Mouse (Mus musculus) embryonic facial prominence, embryonic 14.5 days (tissue): Measurements from ENCODE around the gene Ssbp3. TPM values are rescaled to one million over a fixed set of nuclear protein-coding genes. Genes with fewer than 3 reads are reported as not detected.

Source experiments
- ATAC-seq: fragments of 200-750 bp; cut with Nextera tagmentation; 2 replicates; pipeline ENCODE4 v1.8.0; 2017; ENCODE audit warnings: low read depth, moderate number of reproducible peaks, moderate TSS enrichment
- DNase-seq: peaks from one replicate; pipeline ENCODE4 v3.0.0-alpha.2; 2015; ENCODE audit warnings: low spot score
- H3K27ac ChIP-seq: fragments of 300-500 bp; sonication (generic); replicated peaks from 2 replicates; pipeline ENCODE4 v1.5.1; 2014; ENCODE audit warnings: low read depth, mild to moderate bottlenecking, low read length, moderate library complexity
- H3K27me3 ChIP-seq: fragments of 300-500 bp; sonication (generic); replicated peaks from 2 replicates; pipeline ENCODE4 v1.6.1; 2014; ENCODE audit warnings: low read length; ENCODE audit not compliant: control insufficient read depth, insufficient read depth
- H3K36me3 ChIP-seq: fragments of 300-500 bp; sonication (generic); 2 replicates; pipeline ENCODE4 v1.6.1; 2014; ENCODE audit warnings: low read length, mixed read lengths; ENCODE audit not compliant: control insufficient read depth, insufficient read depth
- H3K4me1 ChIP-seq: fragments of 300-500 bp; sonication (generic); 2 replicates; pipeline ENCODE4 v1.6.1; 2014; ENCODE audit warnings: antibody characterized with exemption, low read length; ENCODE audit not compliant: control insufficient read depth, insufficient read depth
- H3K4me2 ChIP-seq: fragments of 300-500 bp; sonication (generic); 2 replicates; pipeline ENCODE4 v1.6.1; 2014; ENCODE audit warnings: low read depth, mild to moderate bottlenecking, low read length, moderate library complexity, mixed read lengths
- H3K4me3 ChIP-seq: fragments of 300-500 bp; sonication (generic); 2 replicates; pipeline ENCODE4 v1.5.1; 2014; ENCODE audit warnings: low read depth, mild to moderate bottlenecking, low read length
- H3K9ac ChIP-seq: fragments of 300-500 bp; sonication (generic); 2 replicates; pipeline ENCODE4 v1.6.1; 2014; ENCODE audit warnings: low read depth, mild to moderate bottlenecking, low read length, moderate library complexity, mixed read lengths
- H3K9me3 ChIP-seq: fragments of 300-500 bp; sonication (generic); 2 replicates; pipeline ENCODE4 v1.6.1; 2016; ENCODE audit warnings: low read length; ENCODE audit not compliant: control insufficient read depth
- WGBS: fragments of 180-500 bp; shearing (Covaris S2); extraction: QIAGEN DNeasy Blood & Tissue Kit; methylation state at CpG from one replicate; pipeline ENCODE4 v1.1.7; 2014; 5-methylcytosine and 5-hydroxymethylcytosine counted together
- polyA plus RNA-seq: library from polyadenylated mRNA; unstranded; fragments of >200 nt; fragmentation: Nextera tagmentation; extraction: Ambion mirVana; gene quantifications from 2 replicates; pipeline ENCODE4 v1.2.1, GENCODE M21; 2014

Ssbp3 gene
- polyA plus RNA-seq, 1 experiment from 2014 or later, result 72.9 TPM

- Histone ChIP-seq H3K4me1 (peaks cover 52% of the 10 kb centered on the region), H3K4me2 (peak overlapping the region; percentile 85)
- ATAC-seq, result peak; percentile 89
These were observed 823 bp downstream of the Ssbp3 start for GRCm38 (mm10) chr4:106911246-106911801.

GRCm38 (mm10) chr4:106911951-106912688, 1.6 kb downstream of the Ssbp3 start:
- peak; percentile 45 for DNase-seq
- H3K9ac ChIP-seq, result peak overlapping the region; percentile 98

More at GRCm38 (mm10) chr4:106911246-106911801, 823 bp downstream of the Ssbp3 start:
- no peaks in the 10 kb centered on the region for H3K27me3 ChIP-seq
- peak overlapping the region; percentile 99 for H3K27ac ChIP-seq
- H3K9ac ChIP-seq, result peak overlapping the region; percentile 98
- H3K9me3 ChIP-seq, result no peaks in the 10 kb centered on the region
- H3K36me3 ChIP-seq, result peaks cover 32% of the 10 kb centered on the region
- 1% methylated on average over 13 of the region's 89 CpGs for WGBS
- peak; percentile 97 for DNase-seq
- peak overlapping the region; percentile 98 for H3K4me3 ChIP-seq

GRCm38 (mm10) chr4:106912689-106913041, 2.2 kb downstream of the Ssbp3 start:
- H3K4me3 ChIP-seq, result peak overlapping the region; percentile 98
- H3K4me2 ChIP-seq, result peak overlapping the region; percentile 85
- H3K4me1 ChIP-seq, result peaks cover 46% of the 10 kb centered on the region
- peaks cover 45% of the 10 kb centered on the region for H3K36me3 ChIP-seq
- H3K9ac ChIP-seq, result peak overlapping the region; percentile 98
- 0% methylated on average over 6 of the region's 6 CpGs for WGBS
- H3K27ac ChIP-seq, result peak overlapping the region; percentile 99; the same call in 1 of the 2 replicates
- no peak for ATAC-seq
- no peaks in the 10 kb centered on the region for H3K27me3 ChIP-seq
- no peaks in the 10 kb centered on the region for H3K9me3 ChIP-seq
- no peak for DNase-seq

More at GRCm38 (mm10) chr4:106911951-106912688, 1.6 kb downstream of the Ssbp3 start:
- Histone ChIP-seq H3K4me3 (peak overlapping the region; percentile 98), H3K27me3 (no peaks in the 10 kb centered on the region), H3K36me3 (peaks cover 39% of the 10 kb centered on the region), H3K9me3 (no peaks in the 10 kb centered on the region), H3K4me1 (peaks cover 52% of the 10 kb centered on the region), H3K27ac (peak overlapping the region; percentile 99), H3K4me2 (peak overlapping the region; percentile 85)
- 0% methylated on average over 26 of the region's 73 CpGs for WGBS
- no peak for ATAC-seq

- Histone ChIP-seq H3K9me3 (no peaks in the 10 kb centered on the region), H3K4me1 (peaks cover 38% of the 10 kb centered on the region), H3K27ac (peak overlapping the region; percentile 99; the same call in 1 of the 2 replicates), H3K9ac (peak overlapping the region; percentile 98), H3K4me2 (peak overlapping the region; percentile 85), H3K4me3 (peak overlapping the region; percentile 98), H3K27me3 (no peaks in the 10 kb centered on the region), H3K36me3 (peaks cover 54% of the 10 kb centered on the region)
- 10% methylated on average over 9 of the region's 9 CpGs for WGBS
- no peak for ATAC-seq
- DNase-seq, result no peak
These were observed 3.0 kb downstream of the Ssbp3 start for GRCm38 (mm10) chr4:106913411-106914049.

- H3K4me3 ChIP-seq, result no peak overlapping the region
- no peaks in the 10 kb centered on the region for H3K27me3 ChIP-seq
- H3K4me2 ChIP-seq, result peak overlapping the region; percentile 85; the same call in 1 of the 2 replicates
- no peak overlapping the region for H3K27ac ChIP-seq
- peak overlapping the region; percentile 32; the same call in 1 of the 2 replicates for H3K9ac ChIP-seq
- peaks cover 24% of the 10 kb centered on the region for H3K4me1 ChIP-seq
- 42% methylated on average over 8 of the region's 8 CpGs for WGBS
- DNase-seq, result no peak
- H3K9me3 ChIP-seq, result no peaks in the 10 kb centered on the region
- ATAC-seq, result no peak
- H3K36me3 ChIP-seq, result peaks cover 70% of the 10 kb centered on the region
These were observed 4.8 kb downstream of the Ssbp3 start for GRCm38 (mm10) chr4:106915265-106915664.

GRCm38 (mm10) chr4:106918263-106918662, 7.8 kb downstream of the Ssbp3 start:
- 41% methylated on average over 1 of the region's 1 CpGs for WGBS
- ATAC-seq, result no peak
- DNase-seq, result no peak
- Histone ChIP-seq H3K4me1 (peaks cover 32% of the 10 kb centered on the region), H3K4me2 (no peak overlapping the region), H3K9me3 (no peaks in the 10 kb centered on the region), H3K36me3 (peaks cover 99% of the 10 kb centered on the region), H3K27me3 (no peaks in the 10 kb centered on the region), H3K4me3 (no peak overlapping the region), H3K27ac (no peak overlapping the region), H3K9ac (no peak overlapping the region)

- DNase-seq (no peak), ATAC-seq (no peak)
- H3K27ac ChIP-seq, result no peak overlapping the region
- H3K9me3 ChIP-seq, result no peaks in the 10 kb centered on the region
- H3K9ac ChIP-seq, result no peak overlapping the region
- peaks cover 99% of the 10 kb centered on the region for H3K36me3 ChIP-seq
- no peaks in the 10 kb centered on the region for H3K27me3 ChIP-seq
- no peak overlapping the region for H3K4me3 ChIP-seq
- no peak overlapping the region for H3K4me2 ChIP-seq
- peaks cover 14% of the 10 kb centered on the region for H3K4me1 ChIP-seq
- WGBS, result 81% methylated on average over 4 of the region's 4 CpGs
These were observed 9.6 kb downstream of the Ssbp3 start for GRCm38 (mm10) chr4:106920119-106920518.

GRCm38 (mm10) chr4:106921375-106922336, 11.2 kb downstream of the Ssbp3 start:
- peak overlapping the region; percentile 10; the same call in 1 of the 2 replicates for H3K4me2 ChIP-seq
- peak; percentile 16 for DNase-seq
- H3K9ac ChIP-seq, result peak overlapping the region; percentile 37; the same call in 1 of the 2 replicates
- H3K36me3 ChIP-seq, result peaks cover 99% of the 10 kb centered on the region
- no peaks in the 10 kb centered on the region for H3K27me3 ChIP-seq
- H3K27ac ChIP-seq, result no peak overlapping the region
- 58% methylated on average over 9 of the region's 9 CpGs for WGBS
- H3K9me3 ChIP-seq, result no peaks in the 10 kb centered on the region
- peaks cover 11% of the 10 kb centered on the region for H3K4me1 ChIP-seq
- ATAC-seq, result peak; percentile 20; the same call in 1 of the 2 replicates
- H3K4me3 ChIP-seq, result no peak overlapping the region
